Mouse (Mus musculus): ENCODE results near the gene Rnf39.

DNA sequence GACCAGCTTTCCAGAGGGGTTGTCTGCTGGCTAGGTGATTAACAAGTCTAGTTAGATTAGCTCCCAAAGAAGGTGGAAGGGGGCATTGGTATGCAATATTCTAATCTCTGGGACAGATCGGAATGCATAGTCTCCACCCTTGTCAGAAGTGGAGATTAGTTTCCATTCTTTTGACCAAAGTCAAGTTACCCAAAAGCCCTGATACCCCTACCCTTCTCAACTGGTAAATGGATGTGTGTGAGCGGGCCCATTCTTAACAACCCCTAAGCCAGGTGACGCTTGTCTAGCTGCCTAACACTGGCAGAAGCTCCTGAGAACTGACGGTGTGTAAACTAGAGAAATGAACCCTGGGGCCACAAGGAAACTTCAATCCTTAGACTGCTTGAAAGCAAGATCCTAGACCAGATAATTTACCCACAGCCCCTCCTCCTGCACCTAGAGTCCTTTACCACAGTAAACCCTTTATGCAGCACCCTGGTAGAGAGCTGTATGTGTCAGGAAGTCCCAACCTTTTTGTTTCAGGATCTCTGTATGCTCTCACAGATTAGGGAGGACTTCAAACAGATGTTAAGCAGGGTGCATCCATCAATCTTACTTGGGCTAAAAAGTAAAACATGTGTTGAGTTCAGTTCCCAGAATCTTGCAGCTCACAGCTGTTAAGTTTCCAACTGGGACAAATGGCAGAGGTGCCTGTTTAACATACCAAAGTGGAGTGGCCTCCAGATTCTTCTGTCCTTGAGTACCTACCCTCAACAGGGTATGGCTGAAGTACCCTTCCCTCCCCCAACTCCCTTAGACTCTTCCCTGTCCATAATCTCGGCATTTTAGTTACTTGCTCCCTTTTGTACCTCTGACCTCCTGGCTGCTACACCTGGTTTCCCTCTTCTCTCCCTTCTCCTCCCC lies 39.8 kb downstream of the Rnf39 start:
- TF ChIP-seq POLR2A (IDR thresholded peaks at IDR 0.05; ENCODE audit: extremely low read depth, insufficient read depth, low read length) (no peak), CTCF (IDR thresholded peaks at IDR 0.05; ENCODE audit: low read depth, low read length) (no peak)
